Mouse (Mus musculus) midbrain, postnatal 0 days (tissue): Measurements from ENCODE around the gene Eif3c. TPM values are rescaled to one million over a fixed set of nuclear protein-coding genes. Genes with fewer than 3 reads are reported as not detected.

Experiments
- ATAC-seq: fragments of 200-750 bp; cut with Nextera tagmentation; 2 replicates; pipeline ENCODE4 v1.8.0; 2017; ENCODE audit warnings: moderate number of reproducible peaks, mild to moderate bottlenecking, moderate TSS enrichment, moderate library complexity; ENCODE audit not compliant: low FRiP score
- DNase-seq: peaks from one replicate; pipeline ENCODE4 v3.0.0-alpha.2; 2015; ENCODE audit warnings: low spot score
- H3K27ac ChIP-seq: fragments of 300-500 bp; sonication (generic); 2 replicates; pipeline ENCODE4 v1.5.1; 2014; ENCODE audit warnings: low read depth, mild to moderate bottlenecking, low read length, mixed read lengths
- H3K27me3 ChIP-seq: fragments of 300-500 bp; sonication (generic); 2 replicates; pipeline ENCODE4 v1.6.1; 2014; ENCODE audit warnings: low read length, control low read depth, mixed read lengths; ENCODE audit not compliant: insufficient read depth
- H3K36me3 ChIP-seq: fragments of 300-500 bp; sonication (generic); 2 replicates; pipeline ENCODE4 v1.6.1; 2014; ENCODE audit warnings: low read length, control low read depth, mixed read lengths; ENCODE audit not compliant: insufficient read depth
- H3K4me1 ChIP-seq: fragments of 300-500 bp; sonication (generic); 2 replicates; pipeline ENCODE4 v1.6.1; 2014; ENCODE audit warnings: mild to moderate bottlenecking, control low read depth, antibody characterized with exemption, low read length, mixed read lengths; ENCODE audit not compliant: insufficient read depth
- H3K4me2 ChIP-seq: fragments of 300-500 bp; sonication (generic); 2 replicates; pipeline ENCODE4 v1.6.1; 2014; ENCODE audit warnings: low read depth, mild to moderate bottlenecking, low read length, mixed read lengths; ENCODE audit not compliant: poor library complexity, severe bottlenecking
- H3K4me3 ChIP-seq: fragments of 300-500 bp; sonication (generic); 2 replicates; pipeline ENCODE4 v1.5.1; 2014; ENCODE audit warnings: low read depth, mild to moderate bottlenecking, low read length, moderate library complexity
- H3K9ac ChIP-seq: fragments of 300-500 bp; sonication (generic); replicated peaks from 2 replicates; pipeline ENCODE4 v1.6.1; 2014; ENCODE audit warnings: mild to moderate bottlenecking, low read length, moderate library complexity, mixed read lengths; ENCODE audit not compliant: poor library complexity, severe bottlenecking
- H3K9me3 ChIP-seq: fragments of 300-500 bp; sonication (generic); 2 replicates; pipeline ENCODE4 v1.6.1; 2016; ENCODE audit warnings: low read length, control low read depth
- CTCF ChIP-seq: IDR thresholded peaks from 2 replicates; pipeline ENCODE4 v1.5.1; 2016; ENCODE audit warnings: antibody characterized with exemption, mild to moderate bottlenecking
- WGBS: fragments of 180-500 bp; shearing (Covaris S2); extraction: QIAGEN DNeasy Blood & Tissue Kit; methylation state at CpG from one replicate; pipeline ENCODE4 v1.1.7; 2014; 5-methylcytosine and 5-hydroxymethylcytosine counted together
- microRNA-seq: library from miRNA; unstranded; fragments of <30 nt; microRNA quantifications from one replicate; pipeline ENCODE4, GENCODE M21; 2016; ENCODE audit warnings: borderline number of aligned reads
- polyA plus RNA-seq: library from polyadenylated mRNA; unstranded; fragments of >200 nt; fragmentation: Nextera tagmentation; extraction: Ambion mirVana; gene quantifications from 2 replicates; pipeline ENCODE4 v1.2.1, GENCODE M21; 2015
- total RNA-seq: library from RNA; depleted of rRNA; stranded (reverse); fragments of >200 nt; gene quantifications from 2 replicates; pipeline ENCODE4 v1.2.3, GENCODE M21; 2014; rRNA removed

Gene Eif3c
- total and polyA plus RNA-seq, 2 experiments from 2014 or later, result 111 to 213 TPM

- Histone ChIP-seq H3K9ac (no peak overlapping the region), H3K4me3 (no peak overlapping the region), H3K9me3 (no peaks in the 10 kb centered on the region), H3K4me2 (no peak overlapping the region), H3K27me3 (no peaks in the 10 kb centered on the region), H3K36me3 (peaks cover 75% of the 10 kb centered on the region), H3K4me1 (no peaks in the 10 kb centered on the region), H3K27ac (no peak overlapping the region)
- DNase-seq (no peak), ATAC-seq (no peak)
- 83% methylated on average over 12 of the region's 12 CpGs for whole genome bisulfite sequencing
- TF ChIP-seq CTCF, result no peak
These were observed 68.2 kb downstream of the Eif3c start for GRCm38 (mm10) chr7:126497966-126498365.

DNA sequence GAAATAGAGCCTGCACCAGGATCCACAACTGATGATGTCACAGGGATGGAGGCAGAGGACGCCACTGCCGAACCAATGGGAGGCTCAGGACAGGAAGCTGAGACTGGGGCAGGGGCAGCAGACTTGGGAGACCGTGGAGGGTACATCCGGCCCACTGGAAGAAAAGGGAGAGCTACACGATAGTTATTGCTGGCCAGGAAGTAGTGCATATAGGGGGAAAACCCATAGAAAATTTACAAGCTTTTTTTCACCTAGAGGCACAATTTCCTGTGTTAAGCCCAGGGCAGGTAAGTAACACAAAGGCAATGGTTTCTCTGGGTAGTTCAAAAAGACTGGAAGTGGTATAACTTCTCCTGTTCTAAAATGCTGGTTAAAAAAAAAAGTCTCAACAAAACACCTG, 69.7 kb downstream of the Eif3c start:
- Histone ChIP-seq H3K36me3 (peaks cover 88% of the 10 kb centered on the region), H3K4me2 (no peak overlapping the region), H3K9me3 (no peaks in the 10 kb centered on the region), H3K9ac (no peak overlapping the region), H3K27ac (no peak overlapping the region), H3K4me1 (no peaks in the 10 kb centered on the region), H3K4me3 (no peak overlapping the region), H3K27me3 (no peaks in the 10 kb centered on the region)
- TF ChIP-seq CTCF, result no peak
- DNase-seq (no peak), ATAC-seq (no peak)
- 97% methylated on average over 5 of the region's 5 CpGs for WGBS

Small RNAs within 50 kb of the gene (microRNA-seq; reads per million reads assigned to microRNA genes)
- gene Mir7059, result 1.7 reads per million

Other genes with a start within 250 kb of the Eif3c start
- gene Lat, start 196.8 kb downstream of the Eif3c start, total RNA-seq, result 0.42 TPM in 1 of 2 replicates, not detected in the other
- 0.39 and 0.69 TPM in 2 replicates for gene Lat, start 196.8 kb downstream of the Eif3c start, polyA plus RNA-seq
- 97.1 and 119 TPM in 2 replicates for gene Spns1, start 189.0 kb downstream of the Eif3c start, total RNA-seq
- gene Spns1, start 189.0 kb downstream of the Eif3c start, polyA plus RNA-seq, result 88.9 and 89.5 TPM in 2 replicates
- gene Nfatc2ip, start 169.7 kb downstream of the Eif3c start, total RNA-seq, result 6.0 and 6.7 TPM in 2 replicates
- 2.3 and 2.4 TPM in 2 replicates for gene Nfatc2ip, start 169.7 kb downstream of the Eif3c start, polyA plus RNA-seq
- gene Cd19, start 151.5 kb downstream of the Eif3c start, total RNA-seq, result not detected in 2 replicates
- gene Cd19, start 151.5 kb downstream of the Eif3c start, polyA plus RNA-seq, result 0.23 TPM in 1 of 2 replicates, not detected in the other
- gene Rabep2, start 137.7 kb downstream of the Eif3c start, total RNA-seq, result 20.3 and 21.0 TPM in 2 replicates
- 18.5 and 18.7 TPM in 2 replicates for gene Rabep2, start 137.7 kb downstream of the Eif3c start, polyA plus RNA-seq
- gene Atp2a1, start 103.3 kb downstream of the Eif3c start, total RNA-seq, result 0.14 and 0.33 TPM in 2 replicates
- gene Atp2a1, start 103.3 kb downstream of the Eif3c start, polyA plus RNA-seq, result 0.35 and 0.56 TPM in 2 replicates
- gene Sh2b1, start 91.0 kb downstream of the Eif3c start, total RNA-seq, result 41.3 and 46.8 TPM in 2 replicates
- gene Sh2b1, start 91.0 kb downstream of the Eif3c start, polyA plus RNA-seq, result 63.9 and 64.9 TPM in 2 replicates
- 68.6 and 86.2 TPM in 2 replicates for gene Tufm, start 79.0 kb downstream of the Eif3c start, total RNA-seq
- 101 and 106 TPM in 2 replicates for gene Tufm, start 79.0 kb downstream of the Eif3c start, polyA plus RNA-seq
- gene Atxn2l, start 63.0 kb downstream of the Eif3c start, total RNA-seq, result 80.5 and 84.0 TPM in 2 replicates
- 52.1 and 65.4 TPM in 2 replicates for gene Atxn2l, start 63.0 kb downstream of the Eif3c start, polyA plus RNA-seq
- gene Apobr, start 18.5 kb upstream of the Eif3c start, total RNA-seq, result 0.38 TPM in 1 of 2 replicates, not detected in the other
- gene Apobr, start 18.5 kb upstream of the Eif3c start, polyA plus RNA-seq, result 0.58 and 0.82 TPM in 2 replicates
- gene Cln3, start 19.4 kb upstream of the Eif3c start, total RNA-seq, result 32.1 and 38.9 TPM in 2 replicates
- 23.9 and 31.2 TPM in 2 replicates for gene Cln3, start 19.4 kb upstream of the Eif3c start, polyA plus RNA-seq
- not detected in 2 replicates for gene Il27, start 28.5 kb upstream of the Eif3c start, total RNA-seq
- not detected in 2 replicates for gene Il27, start 28.5 kb upstream of the Eif3c start, polyA plus RNA-seq
- gene Nupr1, start 64.5 kb upstream of the Eif3c start, total RNA-seq, result 5.7 and 9.9 TPM in 2 replicates
- gene Nupr1, start 64.5 kb upstream of the Eif3c start, polyA plus RNA-seq, result 16.9 and 21.4 TPM in 2 replicates
- 44.4 and 46.6 TPM in 2 replicates for gene Sgf29, start 82.9 kb upstream of the Eif3c start, total RNA-seq
- gene Sgf29, start 82.9 kb upstream of the Eif3c start, polyA plus RNA-seq, result 48.0 and 56.0 TPM in 2 replicates
- 18.4 and 21.1 TPM in 2 replicates for gene Sult1a1, start 110.0 kb upstream of the Eif3c start, total RNA-seq
- 17.5 and 18.8 TPM in 2 replicates for gene Sult1a1, start 110.0 kb upstream of the Eif3c start, polyA plus RNA-seq
- gene Bola2, start 129.0 kb upstream of the Eif3c start, total RNA-seq, result 50.2 and 160 TPM in 2 replicates
- gene Bola2, start 129.0 kb upstream of the Eif3c start, polyA plus RNA-seq, result 143 and 146 TPM in 2 replicates
- gene Slx1b, start 129.4 kb upstream of the Eif3c start, total RNA-seq, result 21.7 and 25.0 TPM in 2 replicates
- gene Slx1b, start 129.4 kb upstream of the Eif3c start, polyA plus RNA-seq, result 10.9 and 11.1 TPM in 2 replicates
- 87.1 and 98.9 TPM in 2 replicates for gene Coro1a, start 141.4 kb upstream of the Eif3c start, total RNA-seq
- gene Coro1a, start 141.4 kb upstream of the Eif3c start, polyA plus RNA-seq, result 93.4 and 105 TPM in 2 replicates
- 121 and 145 TPM in 2 replicates for gene Mapk3, start 193.2 kb upstream of the Eif3c start, total RNA-seq
- gene Mapk3, start 193.2 kb upstream of the Eif3c start, polyA plus RNA-seq, result 120 and 125 TPM in 2 replicates
- 0.66 TPM in 1 of 2 replicates, not detected in the other for gene Gdpd3, start 199.9 kb upstream of the Eif3c start, total RNA-seq
- 1.3 TPM in 2 replicates for gene Gdpd3, start 199.9 kb upstream of the Eif3c start, polyA plus RNA-seq
- 196 and 209 TPM in 2 replicates for gene Ypel3, start 210.5 kb upstream of the Eif3c start, total RNA-seq
- gene Ypel3, start 210.5 kb upstream of the Eif3c start, polyA plus RNA-seq, result 219 and 235 TPM in 2 replicates
- 0.16 and 1.1 TPM in 2 replicates for gene Tbx6, start 215.1 kb upstream of the Eif3c start, total RNA-seq
- 0.21 and 0.38 TPM in 2 replicates for gene Tbx6, start 215.1 kb upstream of the Eif3c start, polyA plus RNA-seq
- gene Ppp4c, start 226.1 kb upstream of the Eif3c start, total RNA-seq, result 107 and 137 TPM in 2 replicates
- gene Ppp4c, start 226.1 kb upstream of the Eif3c start, polyA plus RNA-seq, result 127 and 135 TPM in 2 replicates
- gene Fam57b, start 231.3 kb upstream of the Eif3c start, total RNA-seq, result 52.5 and 60.2 TPM in 2 replicates
- 56.3 and 57.1 TPM in 2 replicates for gene Fam57b, start 231.3 kb upstream of the Eif3c start, polyA plus RNA-seq